Mouse (Mus musculus) midbrain, embryonic 11.5 days (tissue): ENCODE measurements around the gene Rufy4. TPM values are rescaled to one million over a fixed set of nuclear protein-coding genes. Genes with fewer than 3 reads are reported as not detected.

Experiments
- ATAC-seq: fragments of 200-750 bp; cut with Nextera tagmentation; 2 replicates; pipeline ENCODE4 v1.8.0; 2017; ENCODE audit warnings: moderate TSS enrichment, moderate library complexity; ENCODE audit not compliant: low FRiP score
- DNase-seq: peaks from one replicate; pipeline ENCODE4 v3.0.0; 2015; ENCODE audit warnings: low spot score; ENCODE audit errors: missing footprints
- H3K27ac ChIP-seq: fragments of 300-500 bp; sonication (generic); 2 replicates; pipeline ENCODE4 v1.5.1; 2014; ENCODE audit warnings: low read depth, low read length
- H3K27me3 ChIP-seq: fragments of 300-500 bp; sonication (generic); 2 replicates; pipeline ENCODE4 v1.6.1; 2014; ENCODE audit warnings: mild to moderate bottlenecking, low read length, moderate library complexity, mixed read lengths; ENCODE audit not compliant: control insufficient read depth, insufficient read depth
- H3K36me3 ChIP-seq: fragments of 300-500 bp; sonication (generic); 2 replicates; pipeline ENCODE4 v1.6.1; 2014; ENCODE audit warnings: mild to moderate bottlenecking, low read length, moderate library complexity, mixed read lengths; ENCODE audit not compliant: control insufficient read depth, insufficient read depth
- H3K4me1 ChIP-seq: fragments of 300-500 bp; sonication (generic); 2 replicates; pipeline ENCODE4 v1.6.1; 2014; ENCODE audit warnings: low read length; ENCODE audit not compliant: control insufficient read depth, insufficient read depth
- H3K4me2 ChIP-seq: fragments of 300-500 bp; sonication (generic); 2 replicates; pipeline ENCODE4 v1.6.1; 2014; ENCODE audit warnings: mild to moderate bottlenecking, moderate library complexity
- H3K4me3 ChIP-seq: fragments of 300-500 bp; sonication (generic); 2 replicates; pipeline ENCODE4 v1.5.1; 2014; ENCODE audit warnings: low read depth, low read length
- H3K9ac ChIP-seq: fragments of 300-500 bp; sonication (generic); 2 replicates; pipeline ENCODE4 v1.6.1; 2014; ENCODE audit warnings: low read length
- H3K9me3 ChIP-seq: fragments of 300-500 bp; sonication (generic); 2 replicates; pipeline ENCODE4 v1.6.1; 2016; ENCODE audit warnings: low read length; ENCODE audit not compliant: control insufficient read depth
- WGBS: fragments of 180-500 bp; shearing (Covaris S2); extraction: QIAGEN DNeasy Blood & Tissue Kit; methylation state at CpG from one replicate; pipeline ENCODE4 v1.1.7; 2014; 5-methylcytosine and 5-hydroxymethylcytosine counted together
- polyA plus RNA-seq: library from polyadenylated mRNA; unstranded; fragments of >200 nt; fragmentation: Nextera tagmentation; extraction: Ambion mirVana; gene quantifications from 2 replicates; pipeline ENCODE4 v1.2.1, GENCODE M21; 2014

The Rufy4 gene
- polyA plus RNA-seq, 1 experiment from 2014 or later: 0.25 TPM

GRCm38 (mm10) chr1:74130883-74131659 lies 5.7 kb downstream of the Rufy4 start:
- no peak overlapping the region for H3K4me3 ChIP-seq
- WGBS: 87% methylated on average over 8 of the region's 8 CpGs
- peak; percentile 54 for DNase-seq
- no peaks in the 10 kb centered on the region for H3K36me3 ChIP-seq
- H3K27ac ChIP-seq: no peak overlapping the region
- H3K9me3 ChIP-seq: no peaks in the 10 kb centered on the region
- no peak overlapping the region for H3K4me2 ChIP-seq
- no peak for ATAC-seq
- H3K4me1 ChIP-seq: no peaks in the 10 kb centered on the region
- H3K27me3 ChIP-seq: 0 out of 2 replicates have a peak, but pooled peaks cover under 1% of the 10 kb centered on the region
- no peak overlapping the region for H3K9ac ChIP-seq

- 75% methylated on average over 3 of the region's 3 CpGs for WGBS
- Histone ChIP-seq H3K9ac (no peak overlapping the region), H3K4me2 (no peak overlapping the region), H3K27ac (no peak overlapping the region), H3K4me3 (no peak overlapping the region), H3K9me3 (no peaks in the 10 kb centered on the region), H3K36me3 (no peaks in the 10 kb centered on the region), H3K4me1 (no peaks in the 10 kb centered on the region), H3K27me3 (no peaks in the 10 kb centered on the region)
- ATAC-seq: no peak
- peak; percentile 56 for DNase-seq
These were observed 6.7 kb downstream of the Rufy4 start for GRCm38 (mm10) chr1:74132011-74132410.

GRCm38 (mm10) chr1:74133954-74134353 lies 8.6 kb downstream of the Rufy4 start:
- DNase-seq (no peak), ATAC-seq (no peak)
- H3K27me3 ChIP-seq: no peaks in the 10 kb centered on the region
- H3K27ac ChIP-seq: no peak overlapping the region
- H3K4me2 ChIP-seq: no peak overlapping the region
- no peaks in the 10 kb centered on the region for H3K4me1 ChIP-seq
- H3K9ac ChIP-seq: no peak overlapping the region
- 73% methylated on average over 6 of the region's 6 CpGs for WGBS
- no peaks in the 10 kb centered on the region for H3K36me3 ChIP-seq
- H3K9me3 ChIP-seq: no peaks in the 10 kb centered on the region
- H3K4me3 ChIP-seq: no peak overlapping the region

GRCm38 (mm10) chr1:74135326-74135950 lies 10.1 kb downstream of the Rufy4 start:
- Histone ChIP-seq H3K9me3 (no peaks in the 10 kb centered on the region), H3K27me3 (no peaks in the 10 kb centered on the region), H3K36me3 (no peaks in the 10 kb centered on the region), H3K27ac (no peak overlapping the region), H3K4me2 (no peak overlapping the region), H3K9ac (no peak overlapping the region), H3K4me3 (no peak overlapping the region), H3K4me1 (no peaks in the 10 kb centered on the region)
- ATAC-seq: no peak
- DNase-seq: peak; percentile 67
- 84% methylated on average over 6 of the region's 6 CpGs for WGBS

DNA sequence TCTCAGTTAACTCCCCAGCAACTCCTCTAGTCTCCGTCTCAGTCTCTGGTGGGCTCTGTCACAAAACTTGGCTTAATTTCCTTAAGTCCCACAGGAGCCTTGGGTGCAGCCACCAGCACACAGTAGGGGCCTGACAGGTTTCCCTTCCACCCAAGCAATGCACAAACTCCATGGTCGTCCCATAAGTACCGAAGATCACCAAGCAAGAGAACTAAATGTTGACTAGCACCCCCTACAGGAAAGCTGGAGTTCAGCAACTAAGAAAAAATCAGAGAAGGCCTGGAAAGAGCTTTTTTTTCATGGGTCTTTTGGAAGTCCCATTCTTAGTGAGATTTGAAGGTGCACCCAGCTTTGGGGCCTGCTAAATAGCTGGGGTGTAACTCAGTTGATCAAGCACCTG lies 14.1 kb downstream of the Rufy4 start:
- Histone ChIP-seq H3K9ac (no peak overlapping the region), H3K4me3 (no peak overlapping the region), H3K27me3 (no peaks in the 10 kb centered on the region), H3K4me1 (no peaks in the 10 kb centered on the region), H3K36me3 (no peaks in the 10 kb centered on the region), H3K27ac (no peak overlapping the region), H3K4me2 (no peak overlapping the region), H3K9me3 (no peaks in the 10 kb centered on the region)
- ATAC-seq (no peak), DNase-seq (peak; percentile 82)
- WGBS: 68% methylated on average over 3 of the region's 3 CpGs

- Histone ChIP-seq H3K9ac (no peak overlapping the region), H3K36me3 (no peaks in the 10 kb centered on the region), H3K9me3 (no peaks in the 10 kb centered on the region), H3K4me1 (no peaks in the 10 kb centered on the region), H3K4me3 (no peak overlapping the region), H3K4me2 (no peak overlapping the region), H3K27ac (no peak overlapping the region), H3K27me3 (no peaks in the 10 kb centered on the region)
- DNase-seq (peak; percentile 79), ATAC-seq (no peak)
- WGBS: 73% methylated on average over 8 of the region's 8 CpGs
These were observed 16.4 kb downstream of the Rufy4 start for GRCm38 (mm10) chr1:74141781-74142180.

DNA sequence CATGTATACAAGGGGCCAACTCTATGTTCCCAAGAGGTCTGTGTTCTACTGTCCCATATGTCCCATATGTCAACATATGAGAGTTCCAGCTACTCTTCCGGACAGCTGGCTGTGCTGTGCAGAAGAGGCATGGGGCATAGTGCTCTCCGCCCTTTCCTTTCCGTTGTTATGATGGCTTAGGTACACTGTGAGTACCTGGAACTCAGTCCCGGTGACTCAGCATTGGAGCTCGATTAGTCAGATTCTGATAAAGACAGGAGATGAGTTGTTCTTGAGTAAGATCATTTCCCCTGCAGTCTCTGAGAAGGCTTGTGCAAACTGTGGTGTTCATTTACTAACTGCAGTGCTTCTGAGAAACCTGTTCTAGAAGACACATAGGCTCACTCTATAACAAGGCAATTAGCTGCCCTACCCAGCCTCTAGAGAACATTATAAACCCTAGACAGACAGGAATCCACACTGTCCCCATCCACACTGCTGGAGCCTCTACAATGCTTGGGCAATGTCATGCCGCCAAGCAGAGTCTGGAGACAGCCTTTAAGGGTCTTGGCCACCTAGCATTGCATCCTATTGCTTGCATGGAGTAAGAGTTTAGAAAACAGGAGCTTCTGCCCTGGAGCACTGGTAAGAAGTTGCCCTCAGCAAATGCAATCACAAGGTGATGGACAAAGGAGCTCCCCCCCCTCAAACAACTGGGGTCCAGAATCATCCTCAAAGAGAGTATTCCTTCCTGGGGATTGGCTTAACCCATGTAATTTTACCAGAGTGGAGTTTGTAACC lies 24.0 kb downstream of the Rufy4 start:
- Histone ChIP-seq H3K27me3 (no peaks in the 10 kb centered on the region), H3K4me1 (no peaks in the 10 kb centered on the region), H3K9ac (no peak overlapping the region), H3K4me2 (no peak overlapping the region), H3K36me3 (no peaks in the 10 kb centered on the region), H3K9me3 (no peaks in the 10 kb centered on the region), H3K27ac (no peak overlapping the region), H3K4me3 (no peak overlapping the region)
- WGBS: 91% methylated on average over 6 of the region's 6 CpGs
- ATAC-seq: no peak
- peak; percentile 65 for DNase-seq

GRCm38 (mm10) chr1:74150101-74150500 lies 24.8 kb downstream of the Rufy4 start:
- WGBS: 74% methylated on average over 3 of the region's 3 CpGs
- H3K27ac ChIP-seq: no peak overlapping the region
- ATAC-seq (no peak), DNase-seq (peak; percentile 75)
- no peak overlapping the region for H3K9ac ChIP-seq
- no peaks in the 10 kb centered on the region for H3K4me1 ChIP-seq
- no peaks in the 10 kb centered on the region for H3K27me3 ChIP-seq
- H3K4me2 ChIP-seq: no peak overlapping the region
- no peaks in the 10 kb centered on the region for H3K36me3 ChIP-seq
- no peak overlapping the region for H3K4me3 ChIP-seq
- no peaks in the 10 kb centered on the region for H3K9me3 ChIP-seq

DNA sequence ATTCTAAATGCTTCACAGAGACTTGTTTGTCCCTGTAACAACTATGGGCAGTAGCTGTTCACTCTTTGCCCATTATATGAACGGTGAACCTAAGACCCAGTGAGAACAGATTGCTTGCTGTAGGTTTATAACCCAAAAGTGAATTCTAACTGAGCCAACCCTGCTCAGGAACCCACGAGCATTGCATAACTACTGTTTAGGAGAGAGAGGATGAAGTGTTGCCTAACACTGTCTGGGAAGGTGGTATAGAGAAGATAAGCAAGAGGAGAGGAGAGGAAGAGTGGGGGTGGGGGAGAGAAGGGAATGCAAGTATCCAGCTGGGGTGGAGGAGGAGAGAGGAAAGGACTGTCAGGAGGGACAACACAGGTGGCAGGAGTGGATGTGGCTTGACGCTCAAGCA lies 25.8 kb downstream of the Rufy4 start:
- WGBS: 78% methylated on average over 3 of the region's 3 CpGs
- Histone ChIP-seq H3K9ac (no peak overlapping the region), H3K4me2 (no peak overlapping the region), H3K36me3 (no peaks in the 10 kb centered on the region), H3K9me3 (no peaks in the 10 kb centered on the region), H3K27ac (no peak overlapping the region), H3K4me1 (no peaks in the 10 kb centered on the region), H3K4me3 (no peak overlapping the region), H3K27me3 (no peaks in the 10 kb centered on the region)
- no peak for ATAC-seq
- DNase-seq: peak; percentile 64
